Mouse (Mus musculus): ENCODE results near the gene Tgfb1. TPM values are rescaled to one million over a fixed set of nuclear protein-coding genes. Genes with fewer than 3 reads are reported as not detected.
A peak's percentile ranks its signal among the peaks of the same experiment; 100 is the strongest.
"Not testable (repeated sequence)": the region's sequence is repeated elsewhere in the genome, so short reads cannot be mapped to it uniquely, and the experiment has no call there.

Gene Tgfb1
- polyA plus RNA-seq, 1 experiment from 2014 or later: 3.9 TPM

GRCm38 (mm10) chr7:25712801-25713200, 26.0 kb downstream of the Tgfb1 start:
- no peak overlapping the region for H3K4me3 ChIP-seq (ENCODE audit: low read depth, low read length)
- no peak overlapping the region for H3K27ac ChIP-seq (replicated peaks; ENCODE audit: low read depth, low read length)
- no peak overlapping the region for H3K9ac ChIP-seq (ENCODE audit: low read depth, low read length)
- ATAC-seq (ENCODE audit: low read depth) (no peak), DNase-seq (ENCODE audit: low spot score) (no peak)
- H3K27me3 ChIP-seq (replicated peaks; ENCODE audit: control insufficient read depth, insufficient read depth, low read length): no peaks in the 10 kb centered on the region
- peaks cover 44% of the 10 kb centered on the region for H3K36me3 ChIP-seq (ENCODE audit: control insufficient read depth, insufficient read depth, low read length)
- 90% methylated on average over 9 of the region's 9 CpGs for WGBS
- no peak overlapping the region for H3K4me2 ChIP-seq (ENCODE audit: low read depth, low read length)
- H3K4me1 ChIP-seq (ENCODE audit: control insufficient read depth, insufficient read depth, low read length): peaks cover 31% of the 10 kb centered on the region
- no peaks in the 10 kb centered on the region for H3K9me3 ChIP-seq (ENCODE audit: control insufficient read depth, low read length)

- Histone ChIP-seq H3K9ac (ENCODE audit: low read depth, low read length) (no peak overlapping the region), H3K4me3 (ENCODE audit: low read depth, low read length) (no peak overlapping the region), H3K27me3 (replicated peaks; ENCODE audit: control insufficient read depth, insufficient read depth, low read length) (no peaks in the 10 kb centered on the region), H3K36me3 (ENCODE audit: control insufficient read depth, insufficient read depth, low read length) (peaks cover 44% of the 10 kb centered on the region), H3K4me1 (ENCODE audit: control insufficient read depth, insufficient read depth, low read length) (peaks cover 36% of the 10 kb centered on the region), H3K27ac (replicated peaks; ENCODE audit: low read depth, low read length) (no peak overlapping the region), H3K4me2 (ENCODE audit: low read depth, low read length) (no peak overlapping the region), H3K9me3 (ENCODE audit: control insufficient read depth, low read length) (no peaks in the 10 kb centered on the region)
- 89% methylated on average over 8 of the region's 8 CpGs for whole genome bisulfite sequencing
- no peak for DNase-seq (ENCODE audit: low spot score)
- ATAC-seq (ENCODE audit: low read depth): no peak
Measured at GRCm38 (mm10) chr7:25714581-25714980, 27.8 kb downstream of the Tgfb1 start.

GRCm38 (mm10) chr7:25715731-25716271, 29.0 kb downstream of the Tgfb1 start:
- Histone ChIP-seq H3K36me3 (ENCODE audit: control insufficient read depth, insufficient read depth, low read length) (peaks cover 52% of the 10 kb centered on the region), H3K27ac (replicated peaks; ENCODE audit: low read depth, low read length) (no peak overlapping the region), H3K4me3 (ENCODE audit: low read depth, low read length) (no peak overlapping the region), H3K4me1 (ENCODE audit: control insufficient read depth, insufficient read depth, low read length) (peaks cover 26% of the 10 kb centered on the region), H3K4me2 (ENCODE audit: low read depth, low read length) (no peak overlapping the region), H3K9ac (ENCODE audit: low read depth, low read length) (no peak overlapping the region), H3K9me3 (ENCODE audit: control insufficient read depth, low read length) (no peaks in the 10 kb centered on the region), H3K27me3 (replicated peaks; ENCODE audit: control insufficient read depth, insufficient read depth, low read length) (no peaks in the 10 kb centered on the region)
- no peak for ATAC-seq (ENCODE audit: low read depth)
- no peak for DNase-seq (ENCODE audit: low spot score)
- 96% methylated on average over 20 of the region's 22 CpGs for WGBS

GRCm38 (mm10) chr7:25717478-25717877, 30.7 kb downstream of the Tgfb1 start:
- no peak for DNase-seq (ENCODE audit: low spot score)
- Histone ChIP-seq H3K36me3 (ENCODE audit: control insufficient read depth, insufficient read depth, low read length) (peaks cover 63% of the 10 kb centered on the region), H3K4me3 (ENCODE audit: low read depth, low read length) (peak overlapping the region; percentile 77; the same call in 1 of the 2 replicates), H3K27ac (replicated peaks; ENCODE audit: low read depth, low read length) (no peak overlapping the region), H3K9ac (ENCODE audit: low read depth, low read length) (peak overlapping the region; percentile 80; the same call in 1 of the 2 replicates), H3K4me2 (ENCODE audit: low read depth, low read length) (peak overlapping the region; percentile 93), H3K4me1 (ENCODE audit: control insufficient read depth, insufficient read depth, low read length) (peaks cover 11% of the 10 kb centered on the region), H3K9me3 (ENCODE audit: control insufficient read depth, low read length) (no peaks in the 10 kb centered on the region), H3K27me3 (replicated peaks; ENCODE audit: control insufficient read depth, insufficient read depth, low read length) (no peaks in the 10 kb centered on the region)
- WGBS: 87% methylated on average over 3 of the region's 3 CpGs
- ATAC-seq (ENCODE audit: low read depth): no peak

GRCm38 (mm10) chr7:25718788-25719417, 32.1 kb downstream of the Tgfb1 start, which contains the start of gene Ccdc97:
TSS of gene Ccdc97 (minus strand) at chr7:25719088.
- peak; percentile 87 for ATAC-seq (ENCODE audit: low read depth)
- Histone ChIP-seq H3K9ac (ENCODE audit: low read depth, low read length) (peak within 1 kb of the TSS; percentile 80), H3K27me3 (replicated peaks; ENCODE audit: control insufficient read depth, insufficient read depth, low read length) (no peaks in the 10 kb centered on the region), H3K4me2 (ENCODE audit: low read depth, low read length) (peak within 1 kb of the TSS; percentile 93), H3K9me3 (ENCODE audit: control insufficient read depth, low read length) (no peaks in the 10 kb centered on the region), H3K4me3 (ENCODE audit: low read depth, low read length) (peak within 1 kb of the TSS; percentile 77), H3K27ac (replicated peaks; ENCODE audit: low read depth, low read length) (peak within 1 kb of the TSS; percentile 65), H3K36me3 (ENCODE audit: control insufficient read depth, insufficient read depth, low read length) (peaks cover 63% of the 10 kb centered on the region), H3K4me1 (ENCODE audit: control insufficient read depth, insufficient read depth, low read length) (peaks cover 11% of the 10 kb centered on the region)
- DNase-seq (ENCODE audit: low spot score): peak; percentile 98
- WGBS: 5% methylated on average over 29 of the region's 32 CpGs

GRCm38 (mm10) chr7:25719761-25720610, 33.2 kb downstream of the Tgfb1 start:
- H3K4me1 ChIP-seq (ENCODE audit: control insufficient read depth, insufficient read depth, low read length): peaks cover 11% of the 10 kb centered on the region
- no peak overlapping the region; the same call in 1 of the 2 replicates for H3K4me2 ChIP-seq (ENCODE audit: low read depth, low read length)
- ATAC-seq (ENCODE audit: low read depth): peak; percentile 45; the same call in 1 of the 2 replicates
- peak overlapping the region; percentile 77; the same call in 1 of the 2 replicates for H3K4me3 ChIP-seq (ENCODE audit: low read depth, low read length)
- 61% methylated on average over 10 of the region's 10 CpGs for WGBS
- no peaks in the 10 kb centered on the region for H3K27me3 ChIP-seq (replicated peaks; ENCODE audit: control insufficient read depth, insufficient read depth, low read length)
- H3K36me3 ChIP-seq (ENCODE audit: control insufficient read depth, insufficient read depth, low read length): peaks cover 63% of the 10 kb centered on the region
- no peaks in the 10 kb centered on the region for H3K9me3 ChIP-seq (ENCODE audit: control insufficient read depth, low read length)
- peak; percentile 73 for DNase-seq (ENCODE audit: low spot score)
- H3K27ac ChIP-seq (replicated peaks; ENCODE audit: low read depth, low read length): peak overlapping the region; percentile 22; the same call in 1 of the 2 replicates
- no peak overlapping the region for H3K9ac ChIP-seq (ENCODE audit: low read depth, low read length)

- Histone ChIP-seq H3K36me3 (ENCODE audit: control insufficient read depth, insufficient read depth, low read length) (peaks cover 63% of the 10 kb centered on the region), H3K4me3 (ENCODE audit: low read depth, low read length) (no peak overlapping the region), H3K9me3 (ENCODE audit: control insufficient read depth, low read length) (no peaks in the 10 kb centered on the region), H3K9ac (ENCODE audit: low read depth, low read length) (no peak overlapping the region), H3K27ac (replicated peaks; ENCODE audit: low read depth, low read length) (no peak overlapping the region), H3K4me1 (ENCODE audit: control insufficient read depth, insufficient read depth, low read length) (peaks cover 11% of the 10 kb centered on the region), H3K4me2 (ENCODE audit: low read depth, low read length) (no peak overlapping the region), H3K27me3 (replicated peaks; ENCODE audit: control insufficient read depth, insufficient read depth, low read length) (no peaks in the 10 kb centered on the region)
- DNase-seq (ENCODE audit: low spot score) (no peak), ATAC-seq (ENCODE audit: low read depth) (no peak)
- 85% methylated on average over 5 of the region's 5 CpGs for WGBS
Measured at GRCm38 (mm10) chr7:25720760-25721159, 34.0 kb downstream of the Tgfb1 start.

GRCm38 (mm10) chr7:25721776-25722175, 35.0 kb downstream of the Tgfb1 start:
- not testable (repeated sequence) for H3K4me2 ChIP-seq (ENCODE audit: low read depth, low read length); ATAC-seq (ENCODE audit: low read depth); H3K27me3 ChIP-seq (replicated peaks; ENCODE audit: control insufficient read depth, insufficient read depth, low read length); H3K4me3 ChIP-seq (ENCODE audit: low read depth, low read length); H3K9me3 ChIP-seq (ENCODE audit: control insufficient read depth, low read length); H3K27ac ChIP-seq (replicated peaks; ENCODE audit: low read depth, low read length); H3K9ac ChIP-seq (ENCODE audit: low read depth, low read length); DNase-seq (ENCODE audit: low spot score)
- Histone ChIP-seq H3K36me3 (ENCODE audit: control insufficient read depth, insufficient read depth, low read length) (peaks cover 65% of the 10 kb centered on the region), H3K4me1 (ENCODE audit: control insufficient read depth, insufficient read depth, low read length) (peaks cover 11% of the 10 kb centered on the region)
